Mouse (Mus musculus) cerebellum, adult 2 months (tissue): ENCODE measurements at regions not wholly inside any gene's neighbourhood (a gene's known extent, or its start where the extent isn't known, plus 50 kb on each side); places are given as distances from the start of the nearest gene placed in this dataset.

ENCODE experiments used
- CTCF ChIP-seq: fragments of 200-500 bp; IDR thresholded peaks from 2 replicates; pipeline ENCODE4 v1.5.1; 2011; ENCODE audit warnings: low read depth, mild to moderate bottlenecking, control low read depth, low read length, moderate library complexity, borderline replicate concordance; ENCODE audit not compliant: insufficient read depth
- POLR2A ChIP-seq: fragments of 200-500 bp; IDR thresholded peaks from 2 replicates; pipeline ENCODE4 v1.6.1; 2011; ENCODE audit warnings: low read length, control low read depth, borderline replicate concordance; ENCODE audit not compliant: insufficient read depth

DNA sequence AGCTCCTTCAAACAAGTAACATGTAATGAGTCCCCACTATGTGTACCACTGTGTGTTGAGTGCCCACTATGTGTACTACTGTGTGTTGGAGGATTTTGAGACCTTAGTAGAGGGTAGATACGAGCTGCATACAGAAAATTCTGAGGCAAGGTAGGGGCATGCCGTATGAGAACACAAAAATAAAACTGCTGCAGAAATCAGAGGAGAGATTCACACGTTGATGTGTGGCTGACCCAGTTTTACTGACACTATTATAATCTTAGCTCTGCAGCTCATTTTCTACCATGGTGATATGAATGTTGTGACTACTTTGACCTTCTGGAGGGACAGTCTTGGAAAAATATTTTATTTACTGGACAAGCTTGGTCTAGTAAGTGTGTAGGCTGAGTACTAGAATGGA, 469.0 kb downstream of the D3Ertd751e start:
- TF ChIP-seq CTCF (no peak), POLR2A (no peak)
